Mouse (Mus musculus): ENCODE data around the gene Clcn5. TPM values are rescaled to one million over a fixed set of nuclear protein-coding genes. Genes with fewer than 3 reads are reported as not detected.
A peak's percentile ranks its signal among the peaks of the same experiment; 100 is the strongest.

The Clcn5 gene
- polyA plus RNA-seq, 1 experiment from 2014 or later, result 17.8 TPM

DNA sequence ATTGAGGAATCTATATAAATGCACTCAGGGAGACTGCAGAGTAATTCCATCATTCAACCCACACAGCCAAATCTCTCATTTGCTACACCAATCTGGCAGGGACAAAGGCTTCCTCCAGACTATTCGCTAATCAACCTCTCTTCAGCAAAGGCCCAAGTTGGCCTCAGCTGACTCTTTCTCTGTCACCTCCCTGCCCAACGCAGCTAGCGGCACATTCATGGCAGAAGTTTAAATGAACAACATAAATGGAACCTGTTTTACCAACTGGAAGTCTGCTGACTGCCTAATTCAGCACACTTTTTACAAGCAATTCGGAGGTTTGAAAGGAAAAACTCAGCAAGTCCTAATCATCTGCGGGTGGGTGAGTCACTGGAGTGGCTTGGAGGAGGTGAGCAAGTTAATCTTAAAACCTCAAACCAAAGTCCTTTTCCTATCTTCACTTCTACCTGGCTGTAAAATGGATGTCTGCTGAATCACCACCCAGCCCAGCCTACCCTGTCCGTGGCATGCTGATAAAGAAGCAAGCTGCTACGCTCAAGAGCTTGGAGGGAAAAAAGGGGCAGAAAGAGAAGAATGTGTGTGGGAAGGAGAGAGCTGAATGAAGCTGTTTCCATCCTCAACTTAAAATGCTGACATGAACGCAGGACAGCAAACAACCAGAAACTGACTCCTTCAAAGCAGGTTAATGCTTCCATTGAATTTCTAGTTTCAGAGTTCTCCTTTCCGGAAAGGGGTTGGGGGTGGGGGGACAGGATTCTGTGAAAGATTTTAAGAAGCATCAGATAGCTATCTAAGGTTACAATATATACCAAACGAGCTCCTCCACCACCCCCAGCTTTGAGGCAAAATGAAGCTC, 131.5 kb downstream of the Clcn5 start:
- Histone ChIP-seq H3K27ac (ENCODE audit: low read length) (peak overlapping the region; percentile 66; the same call in 1 of the 2 replicates), H3K4me2 (replicated peaks; ENCODE audit: low read depth, low read length) (peak overlapping the region; percentile 42), H3K4me3 (ENCODE audit: low read depth, low read length) (peak overlapping the region; percentile 31), H3K36me3 (ENCODE audit: control insufficient read depth, insufficient read depth, low read length) (no peaks in the 10 kb centered on the region), H3K4me1 (ENCODE audit: control insufficient read depth, insufficient read depth, low read length) (no peaks in the 10 kb centered on the region), H3K27me3 (ENCODE audit: control insufficient read depth, insufficient read depth, low read length) (no peaks in the 10 kb centered on the region), H3K9me3 (ENCODE audit: control insufficient read depth, low read depth, low read length) (no peaks in the 10 kb centered on the region), H3K9ac (replicated peaks; ENCODE audit: low read depth, low read length) (0 out of 2 replicates have a peak overlapping the region, but pooled peaks have one; percentile 6)
- 36% methylated on average over 10 of the region's 10 CpGs for WGBS
- ATAC-seq (ENCODE audit: insufficient number of reproducible peaks, insufficient read depth, low FRiP score, low read depth), result peak; percentile 56; the same call in 1 of the 2 replicates

- Histone ChIP-seq H3K36me3 (ENCODE audit: control insufficient read depth, insufficient read depth, low read length) (peaks cover 4% of the 10 kb centered on the region; the same call in 1 of the 2 replicates), H3K9ac (replicated peaks; ENCODE audit: low read depth, low read length) (no peak overlapping the region), H3K4me2 (replicated peaks; ENCODE audit: low read depth, low read length) (no peak overlapping the region), H3K4me1 (ENCODE audit: control insufficient read depth, insufficient read depth, low read length) (no peaks in the 10 kb centered on the region), H3K4me3 (ENCODE audit: low read depth, low read length) (no peak overlapping the region), H3K27ac (ENCODE audit: low read length) (no peak overlapping the region), H3K27me3 (ENCODE audit: control insufficient read depth, insufficient read depth, low read length) (no peaks in the 10 kb centered on the region), H3K9me3 (ENCODE audit: control insufficient read depth, low read depth, low read length) (no peaks in the 10 kb centered on the region)
- ATAC-seq (ENCODE audit: insufficient number of reproducible peaks, insufficient read depth, low FRiP score, low read depth), result no peak
- 87% methylated on average over 5 of the region's 5 CpGs for WGBS
Observed at GRCm38 (mm10) chrX:7170156-7170555, 149.0 kb downstream of the Clcn5 start.

- WGBS, result 81% methylated on average over 5 of the region's 5 CpGs
- Histone ChIP-seq H3K9ac (replicated peaks; ENCODE audit: low read depth, low read length) (no peak overlapping the region), H3K4me2 (replicated peaks; ENCODE audit: low read depth, low read length) (no peak overlapping the region), H3K27me3 (ENCODE audit: control insufficient read depth, insufficient read depth, low read length) (no peaks in the 10 kb centered on the region), H3K9me3 (ENCODE audit: control insufficient read depth, low read depth, low read length) (no peaks in the 10 kb centered on the region), H3K4me1 (ENCODE audit: control insufficient read depth, insufficient read depth, low read length) (no peaks in the 10 kb centered on the region), H3K4me3 (ENCODE audit: low read depth, low read length) (no peak overlapping the region), H3K27ac (ENCODE audit: low read length) (no peak overlapping the region), H3K36me3 (ENCODE audit: control insufficient read depth, insufficient read depth, low read length) (peaks cover 4% of the 10 kb centered on the region; the same call in 1 of the 2 replicates)
- no peak for ATAC-seq (ENCODE audit: insufficient number of reproducible peaks, insufficient read depth, low FRiP score, low read depth)
Observed at GRCm38 (mm10) chrX:7168799-7169198, 150.4 kb downstream of the Clcn5 start.

GRCm38 (mm10) chrX:7157976-7158375, 161.2 kb downstream of the Clcn5 start:
- no peaks in the 10 kb centered on the region; the same call in 1 of the 2 replicates for H3K36me3 ChIP-seq (ENCODE audit: control insufficient read depth, insufficient read depth, low read length)
- no peak overlapping the region for H3K27ac ChIP-seq (ENCODE audit: low read length)
- WGBS, result 78% methylated on average over 3 of the region's 3 CpGs
- H3K27me3 ChIP-seq (ENCODE audit: control insufficient read depth, insufficient read depth, low read length), result no peaks in the 10 kb centered on the region
- H3K9me3 ChIP-seq (ENCODE audit: control insufficient read depth, low read depth, low read length), result no peaks in the 10 kb centered on the region
- no peak overlapping the region for H3K9ac ChIP-seq (replicated peaks; ENCODE audit: low read depth, low read length)
- H3K4me2 ChIP-seq (replicated peaks; ENCODE audit: low read depth, low read length), result no peak overlapping the region
- no peak for ATAC-seq (ENCODE audit: insufficient number of reproducible peaks, insufficient read depth, low FRiP score, low read depth)
- no peak overlapping the region for H3K4me3 ChIP-seq (ENCODE audit: low read depth, low read length)
- H3K4me1 ChIP-seq (ENCODE audit: control insufficient read depth, insufficient read depth, low read length), result no peaks in the 10 kb centered on the region

- H3K27me3 ChIP-seq (ENCODE audit: control insufficient read depth, insufficient read depth, low read length), result no peaks in the 10 kb centered on the region
- H3K9me3 ChIP-seq (ENCODE audit: control insufficient read depth, low read depth, low read length), result no peaks in the 10 kb centered on the region
- no peaks in the 10 kb centered on the region; the same call in 1 of the 2 replicates for H3K36me3 ChIP-seq (ENCODE audit: control insufficient read depth, insufficient read depth, low read length)
- no peak overlapping the region for H3K4me3 ChIP-seq (ENCODE audit: low read depth, low read length)
- WGBS, result 63% methylated on average over 6 of the region's 6 CpGs
- H3K4me1 ChIP-seq (ENCODE audit: control insufficient read depth, insufficient read depth, low read length), result no peaks in the 10 kb centered on the region
- no peak overlapping the region for H3K9ac ChIP-seq (replicated peaks; ENCODE audit: low read depth, low read length)
- no peak for ATAC-seq (ENCODE audit: insufficient number of reproducible peaks, insufficient read depth, low FRiP score, low read depth)
- no peak overlapping the region for H3K27ac ChIP-seq (ENCODE audit: low read length)
- H3K4me2 ChIP-seq (replicated peaks; ENCODE audit: low read depth, low read length), result no peak overlapping the region
Observed at GRCm38 (mm10) chrX:7156026-7156732, 163.0 kb downstream of the Clcn5 start.

- H3K9ac ChIP-seq (replicated peaks; ENCODE audit: low read depth, low read length), result no peak overlapping the region
- ATAC-seq (ENCODE audit: insufficient number of reproducible peaks, insufficient read depth, low FRiP score, low read depth), result no peak
- H3K4me1 ChIP-seq (ENCODE audit: control insufficient read depth, insufficient read depth, low read length), result no peaks in the 10 kb centered on the region
- no peak overlapping the region for H3K4me2 ChIP-seq (replicated peaks; ENCODE audit: low read depth, low read length)
- H3K9me3 ChIP-seq (ENCODE audit: control insufficient read depth, low read depth, low read length), result no peaks in the 10 kb centered on the region
- H3K27me3 ChIP-seq (ENCODE audit: control insufficient read depth, insufficient read depth, low read length), result no peaks in the 10 kb centered on the region
- WGBS, result 70% methylated on average over 4 of the region's 4 CpGs
- H3K27ac ChIP-seq (ENCODE audit: low read length), result no peak overlapping the region
- H3K36me3 ChIP-seq (ENCODE audit: control insufficient read depth, insufficient read depth, low read length), result no peaks in the 10 kb centered on the region
- no peak overlapping the region for H3K4me3 ChIP-seq (ENCODE audit: low read depth, low read length)
Observed at GRCm38 (mm10) chrX:7150129-7150528, 169.0 kb downstream of the Clcn5 start.

DNA sequence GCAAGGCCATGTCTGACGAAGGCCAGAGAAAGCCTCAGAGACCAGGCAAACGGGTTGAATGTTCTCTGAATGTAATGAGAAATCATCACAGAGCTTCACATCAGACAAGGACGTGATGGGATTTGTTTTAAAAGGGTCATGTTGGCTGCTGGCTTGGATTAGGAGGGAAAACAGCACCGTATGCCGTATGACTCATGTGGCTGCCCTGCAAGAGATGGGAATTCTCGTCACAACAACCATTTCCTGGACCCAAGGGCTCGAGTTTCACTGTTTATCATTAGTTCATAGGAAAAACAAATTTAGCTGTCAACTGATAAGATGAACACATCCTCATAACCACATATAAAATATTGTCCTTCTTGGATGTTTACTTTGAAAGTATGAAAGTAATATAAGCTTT, 173.0 kb downstream of the Clcn5 start:
- Histone ChIP-seq H3K36me3 (ENCODE audit: control insufficient read depth, insufficient read depth, low read length) (no peaks in the 10 kb centered on the region), H3K4me1 (ENCODE audit: control insufficient read depth, insufficient read depth, low read length) (no peaks in the 10 kb centered on the region), H3K4me2 (replicated peaks; ENCODE audit: low read depth, low read length) (no peak overlapping the region), H3K4me3 (ENCODE audit: low read depth, low read length) (no peak overlapping the region), H3K27me3 (ENCODE audit: control insufficient read depth, insufficient read depth, low read length) (no peaks in the 10 kb centered on the region), H3K9ac (replicated peaks; ENCODE audit: low read depth, low read length) (no peak overlapping the region), H3K27ac (ENCODE audit: low read length) (no peak overlapping the region), H3K9me3 (ENCODE audit: control insufficient read depth, low read depth, low read length) (no peaks in the 10 kb centered on the region)
- 43% methylated on average over 7 of the region's 7 CpGs for WGBS
- ATAC-seq (ENCODE audit: insufficient number of reproducible peaks, insufficient read depth, low FRiP score, low read depth), result no peak

GRCm38 (mm10) chrX:7121618-7122280, 197.4 kb downstream of the Clcn5 start:
- Histone ChIP-seq H3K4me2 (replicated peaks; ENCODE audit: low read depth, low read length) (no peak overlapping the region), H3K9me3 (ENCODE audit: control insufficient read depth, low read depth, low read length) (no peaks in the 10 kb centered on the region), H3K9ac (replicated peaks; ENCODE audit: low read depth, low read length) (no peak overlapping the region), H3K27me3 (ENCODE audit: control insufficient read depth, insufficient read depth, low read length) (no peaks in the 10 kb centered on the region), H3K4me1 (ENCODE audit: control insufficient read depth, insufficient read depth, low read length) (no peaks in the 10 kb centered on the region), H3K4me3 (ENCODE audit: low read depth, low read length) (no peak overlapping the region), H3K36me3 (ENCODE audit: control insufficient read depth, insufficient read depth, low read length) (no peaks in the 10 kb centered on the region), H3K27ac (ENCODE audit: low read length) (no peak overlapping the region)
- ATAC-seq (ENCODE audit: insufficient number of reproducible peaks, insufficient read depth, low FRiP score, low read depth), result no peak
- 60% methylated on average over 4 of the region's 4 CpGs for WGBS
